Mouse (Mus musculus) liver, postnatal 0 days (tissue): ENCODE data around the gene Smpd1. TPM values are rescaled to one million over a fixed set of nuclear protein-coding genes. Genes with fewer than 3 reads are reported as not detected.

Source experiments
- ATAC-seq: fragments of 200-750 bp; cut with Nextera tagmentation; 2 replicates; pipeline ENCODE4 v1.8.0; 2017; ENCODE audit warnings: mild to moderate bottlenecking, moderate library complexity
- DNase-seq: peaks from one replicate; pipeline ENCODE4 v3.0.0-alpha.2; 2016
- H3K27ac ChIP-seq: fragments of 300-500 bp; sonication (generic); 2 replicates; pipeline ENCODE4 v1.5.1; 2014; ENCODE audit warnings: antibody characterized with exemption, moderate library complexity, mild to moderate bottlenecking, low read depth
- H3K27me3 ChIP-seq: fragments of 300-500 bp; sonication (generic); 2 replicates; pipeline ENCODE4 v1.6.1; 2014; ENCODE audit warnings: low read length, control low read depth, mixed read lengths; ENCODE audit not compliant: insufficient read depth
- H3K36me3 ChIP-seq: fragments of 300-500 bp; sonication (generic); replicated peaks from 2 replicates; pipeline ENCODE4 v1.6.1; 2014; ENCODE audit warnings: mild to moderate bottlenecking, control low read depth, low read length, moderate library complexity, mixed read lengths; ENCODE audit not compliant: insufficient read depth
- H3K4me1 ChIP-seq: fragments of 300-500 bp; sonication (generic); 2 replicates; pipeline ENCODE4 v1.6.1; 2014; ENCODE audit warnings: antibody characterized with exemption, mild to moderate bottlenecking, control low read depth; ENCODE audit not compliant: insufficient read depth
- H3K4me2 ChIP-seq: fragments of 300-500 bp; sonication (generic); 2 replicates; pipeline ENCODE4 v1.6.1; 2014; ENCODE audit warnings: low read depth, mild to moderate bottlenecking, low read length, moderate library complexity, mixed read lengths
- H3K4me3 ChIP-seq: fragments of 300-500 bp; sonication (generic); 2 replicates; pipeline ENCODE4 v1.5.1; 2014; ENCODE audit warnings: low read depth, low read length
- H3K9ac ChIP-seq: fragments of 300-500 bp; sonication (generic); replicated peaks from 2 replicates; pipeline ENCODE4 v1.6.1; 2014; ENCODE audit warnings: mild to moderate bottlenecking, moderate library complexity
- H3K9me3 ChIP-seq: fragments of 300-500 bp; sonication (generic); 2 replicates; pipeline ENCODE4 v1.6.1; 2016; ENCODE audit warnings: mild to moderate bottlenecking, control low read depth, low read length, mixed read lengths
- CTCF ChIP-seq: sonication (generic); IDR thresholded peaks from 2 replicates; pipeline ENCODE4 v1.5.1; 2016; ENCODE audit warnings: antibody characterized with exemption, low read depth
- EP300 ChIP-seq: IDR thresholded peaks from 2 replicates; pipeline ENCODE4 v1.6.1; 2016; ENCODE audit warnings: antibody characterized with exemption, low read depth, mild to moderate bottlenecking
- WGBS: fragments of 180-500 bp; shearing (Covaris S2); extraction: QIAGEN DNeasy Blood & Tissue Kit; methylation state at CpG from one replicate; pipeline ENCODE4 v1.1.7; 2014; ENCODE audit not compliant: insufficient replicate concordance; 5-methylcytosine and 5-hydroxymethylcytosine counted together
- polyA plus RNA-seq: library from polyadenylated mRNA; unstranded; fragments of >200 nt; fragmentation: Nextera tagmentation; extraction: Ambion mirVana; gene quantifications from 2 replicates; pipeline ENCODE4 v1.2.1, GENCODE M21; 2015

Gene Smpd1
- polyA plus RNA-seq, 1 experiment from 2014 or later: 21.6 TPM

DNA sequence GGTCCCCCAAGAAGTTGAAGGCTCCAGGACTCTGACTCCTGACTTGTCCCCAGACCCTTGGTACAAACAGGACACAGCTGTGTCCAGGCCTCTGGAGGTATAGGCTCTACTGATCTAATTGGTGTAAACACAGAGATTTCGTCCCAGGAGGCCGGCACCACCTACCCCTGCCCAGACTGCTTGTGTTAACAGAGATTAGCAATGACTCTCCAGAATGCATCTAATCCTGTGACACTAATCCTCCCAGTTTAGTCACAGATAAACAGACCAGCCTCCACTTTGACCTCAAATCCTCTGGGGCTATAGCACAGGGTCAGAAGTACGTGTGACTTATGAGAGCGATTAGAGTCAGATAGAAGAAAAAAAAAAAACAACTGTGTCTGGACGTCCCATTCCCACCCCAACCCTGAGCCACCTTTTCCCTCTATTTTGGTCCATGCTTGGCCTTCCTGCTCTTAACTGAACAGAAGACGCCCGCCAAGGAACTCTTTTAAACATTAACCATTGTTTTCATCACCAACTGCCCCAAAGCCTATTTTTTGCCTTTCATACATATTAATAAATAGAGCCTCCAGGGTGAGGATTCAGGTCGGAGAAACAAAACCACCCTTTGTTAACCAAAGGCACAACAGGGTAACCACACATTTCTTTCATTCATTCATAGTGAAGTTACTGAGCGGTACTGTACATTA is 37.3 kb upstream of the Smpd1 start:
- Histone ChIP-seq H3K27ac (no peak overlapping the region), H3K9me3 (no peaks in the 10 kb centered on the region), H3K9ac (no peak overlapping the region), H3K4me3 (no peak overlapping the region), H3K36me3 (no peaks in the 10 kb centered on the region), H3K4me2 (no peak overlapping the region), H3K4me1 (no peaks in the 10 kb centered on the region), H3K27me3 (no peaks in the 10 kb centered on the region)
- no peak for ATAC-seq
- no peak for TF ChIP-seq CTCF
- TF ChIP-seq EP300: no peak
- WGBS: 57% methylated on average over 9 of the region's 9 CpGs
- DNase-seq: no peak

DNA sequence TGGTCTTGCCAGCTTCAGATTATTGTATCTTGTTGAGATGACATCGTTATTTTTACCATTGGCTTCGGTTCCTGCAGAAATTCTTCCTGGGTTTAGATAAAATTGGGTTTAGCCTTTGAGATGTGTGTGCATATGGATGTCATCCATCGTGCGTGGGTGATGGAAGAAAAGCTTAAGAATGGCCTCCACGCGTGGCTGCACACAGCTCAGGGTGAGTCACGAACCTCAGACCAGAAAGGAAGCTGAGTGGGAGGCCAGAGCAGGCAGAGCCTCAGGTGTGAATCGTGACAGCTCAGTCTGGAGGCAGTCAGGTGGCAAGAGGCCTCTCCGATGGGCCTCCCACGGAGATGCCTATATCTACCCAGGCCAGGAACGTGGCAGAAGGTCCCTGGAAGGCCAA is 34.8 kb upstream of the Smpd1 start:
- Histone ChIP-seq H3K9me3 (no peaks in the 10 kb centered on the region), H3K9ac (no peak overlapping the region), H3K27me3 (no peaks in the 10 kb centered on the region), H3K27ac (no peak overlapping the region), H3K4me2 (no peak overlapping the region), H3K4me3 (no peak overlapping the region), H3K4me1 (no peaks in the 10 kb centered on the region), H3K36me3 (no peaks in the 10 kb centered on the region)
- DNase-seq (no peak), ATAC-seq (no peak)
- 59% methylated on average over 11 of the region's 11 CpGs for WGBS
- TF ChIP-seq EP300 (no peak), CTCF (no peak)

DNA sequence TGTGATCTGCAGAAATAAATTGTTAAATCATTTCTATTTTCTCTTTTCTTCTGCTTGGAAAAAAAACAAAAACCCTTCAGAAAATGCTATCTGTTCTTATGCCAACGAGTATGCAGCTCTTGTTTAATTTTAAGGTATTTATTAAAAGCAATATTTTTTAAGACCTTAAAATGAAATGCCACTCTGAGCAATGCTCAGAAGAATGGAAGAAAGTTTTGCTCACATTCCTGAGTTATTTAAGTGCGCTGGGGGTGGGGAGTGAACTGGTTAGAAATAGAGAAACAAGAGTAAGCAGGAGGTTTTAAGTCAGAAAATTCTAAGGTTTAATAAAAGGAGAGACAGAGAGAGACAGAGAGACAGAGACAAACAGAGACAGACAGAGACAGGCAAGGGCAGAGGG is 34.4 kb upstream of the Smpd1 start:
- TF ChIP-seq EP300 (no peak), CTCF (no peak)
- Histone ChIP-seq H3K9ac (no peak overlapping the region), H3K36me3 (no peaks in the 10 kb centered on the region), H3K27me3 (no peaks in the 10 kb centered on the region), H3K4me2 (no peak overlapping the region), H3K27ac (no peak overlapping the region), H3K4me1 (no peaks in the 10 kb centered on the region), H3K4me3 (no peak overlapping the region), H3K9me3 (no peaks in the 10 kb centered on the region)
- no peak for DNase-seq
- 66% methylated on average over 2 of the region's 2 CpGs for WGBS
- no peak for ATAC-seq

- Histone ChIP-seq H3K36me3 (no peaks in the 10 kb centered on the region), H3K4me3 (no peak overlapping the region), H3K27me3 (no peaks in the 10 kb centered on the region), H3K4me2 (no peak overlapping the region), H3K9ac (no peak overlapping the region), H3K27ac (no peak overlapping the region), H3K9me3 (no peaks in the 10 kb centered on the region), H3K4me1 (no peaks in the 10 kb centered on the region)
- no peak for DNase-seq
- no peak for TF ChIP-seq CTCF
- no peak for TF ChIP-seq EP300
- WGBS: 37% methylated on average over 6 of the region's 6 CpGs
- no peak for ATAC-seq
Measured at GRCm38 (mm10) chr7:105520201-105520600, 34.0 kb upstream of the Smpd1 start.

DNA sequence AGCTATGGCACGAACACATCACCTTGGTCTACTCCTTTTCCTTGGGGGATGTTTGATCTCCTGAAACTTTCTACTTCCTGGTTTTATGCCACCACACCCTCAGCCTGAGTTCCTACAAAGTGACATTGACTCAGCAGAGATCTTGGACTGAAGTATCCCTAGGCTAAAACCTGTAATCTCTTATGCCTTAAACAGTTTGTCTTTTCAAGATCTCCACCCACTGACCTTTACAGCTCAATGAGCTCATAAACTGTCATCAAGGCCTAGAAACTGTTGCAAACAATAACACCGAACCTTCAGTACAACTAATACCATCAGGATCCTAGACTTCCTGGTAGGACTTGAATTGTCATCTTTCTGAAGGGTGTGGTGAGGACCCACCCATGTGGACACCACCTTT is 29.9 kb upstream of the Smpd1 start:
- Histone ChIP-seq H3K9ac (no peak overlapping the region), H3K36me3 (no peaks in the 10 kb centered on the region), H3K27me3 (no peaks in the 10 kb centered on the region), H3K9me3 (no peaks in the 10 kb centered on the region), H3K4me2 (no peak overlapping the region), H3K4me3 (no peak overlapping the region), H3K27ac (no peak overlapping the region), H3K4me1 (no peaks in the 10 kb centered on the region)
- TF ChIP-seq EP300: no peak
- TF ChIP-seq CTCF: no peak
- ATAC-seq (no peak), DNase-seq (no peak)
- 70% methylated on average over 2 of the region's 2 CpGs for WGBS

DNA sequence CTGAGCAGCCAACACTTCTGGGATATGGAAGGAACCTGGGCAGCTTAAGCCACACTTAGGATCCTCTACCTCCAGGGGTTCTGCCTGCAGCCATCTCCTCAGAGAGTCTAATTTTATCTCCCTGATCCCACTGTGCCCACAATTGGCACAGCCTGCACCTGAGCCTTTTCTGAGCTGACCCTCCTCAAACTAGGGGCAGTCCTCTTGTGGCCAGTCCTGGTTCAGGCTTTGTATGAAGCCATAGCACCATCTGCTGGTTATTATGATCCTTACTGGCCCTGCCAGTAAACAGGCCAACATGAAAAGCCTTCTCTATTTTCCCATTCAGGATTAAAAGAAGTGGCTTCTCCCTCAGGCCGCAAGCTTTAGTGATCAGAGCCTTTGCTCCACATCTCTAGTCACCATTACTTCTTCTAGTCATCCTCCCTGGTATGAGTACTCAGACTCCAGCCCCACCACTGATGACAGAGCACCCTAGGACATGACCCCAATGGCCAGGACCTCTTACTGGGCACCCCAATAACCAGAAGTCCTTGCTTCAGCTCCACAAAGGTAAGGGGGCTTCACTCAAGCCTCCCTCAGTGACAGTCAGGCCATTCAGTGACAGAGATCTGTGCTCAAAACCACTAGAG is 26.7 kb upstream of the Smpd1 start:
- ATAC-seq (no peak), DNase-seq (no peak)
- Histone ChIP-seq H3K4me2 (no peak overlapping the region), H3K4me1 (no peaks in the 10 kb centered on the region), H3K9me3 (no peaks in the 10 kb centered on the region), H3K27me3 (no peaks in the 10 kb centered on the region), H3K36me3 (no peaks in the 10 kb centered on the region), H3K4me3 (no peak overlapping the region), H3K9ac (no peak overlapping the region), H3K27ac (no peak overlapping the region)
- no peak for TF ChIP-seq EP300
- TF ChIP-seq CTCF: peak; percentile 63
- 43% methylated on average over 1 of the region's 1 CpGs for WGBS

- no peaks in the 10 kb centered on the region for H3K9me3 ChIP-seq
- WGBS: 71% methylated on average over 4 of the region's 4 CpGs
- no peaks in the 10 kb centered on the region for H3K36me3 ChIP-seq
- no peak overlapping the region for H3K9ac ChIP-seq
- H3K27ac ChIP-seq: no peak overlapping the region
- H3K4me2 ChIP-seq: no peak overlapping the region
- TF ChIP-seq EP300 (no peak), CTCF (no peak)
- no peak for DNase-seq
- H3K4me1 ChIP-seq: no peaks in the 10 kb centered on the region
- no peaks in the 10 kb centered on the region for H3K27me3 ChIP-seq
- ATAC-seq: no peak
- H3K4me3 ChIP-seq: no peak overlapping the region
Measured at GRCm38 (mm10) chr7:105528094-105528493, 26.1 kb upstream of the Smpd1 start.
